Mouse (Mus musculus): ENCODE data around the gene Med24. TPM values are rescaled to one million over a fixed set of nuclear protein-coding genes. Genes with fewer than 3 reads are reported as not detected.

Gene Med24
- polyA plus RNA-seq, 1 experiment = 103 TPM

DNA sequence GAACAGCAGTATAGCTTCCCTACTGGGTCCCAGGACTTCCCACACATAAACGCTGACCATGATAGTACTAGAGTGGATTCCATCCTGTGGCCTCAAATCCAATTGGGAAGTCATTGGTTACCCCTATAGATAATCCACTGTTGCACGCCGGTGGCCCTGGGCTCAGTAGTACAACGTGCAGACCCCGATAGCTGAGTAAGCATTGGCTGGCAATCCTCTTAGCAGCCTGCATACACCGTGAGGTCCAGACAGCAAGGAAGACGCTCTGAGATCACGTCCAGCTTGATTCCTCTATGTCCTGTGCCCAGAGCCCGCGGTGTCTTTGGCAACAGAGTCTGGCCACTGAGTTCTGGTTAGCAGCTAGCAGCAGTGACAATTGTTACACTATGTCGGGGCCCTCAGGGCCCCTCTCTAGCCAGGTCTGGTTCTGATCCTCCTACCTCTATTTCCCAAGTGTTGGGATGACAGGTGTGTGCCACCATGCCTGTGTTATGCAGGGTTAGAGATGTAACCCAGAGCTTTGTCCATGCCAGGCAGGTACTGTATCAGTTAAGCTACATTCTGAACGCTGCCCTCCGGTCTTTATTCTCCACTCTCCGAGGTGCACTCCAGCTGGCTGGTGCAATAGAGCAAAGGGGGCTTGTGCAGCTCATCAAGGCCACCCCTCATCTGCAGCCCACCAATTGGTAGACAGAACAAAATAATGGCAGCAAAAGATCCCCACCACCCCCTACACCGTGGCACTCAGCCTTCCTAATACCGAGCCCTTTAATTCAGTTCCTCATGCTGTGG is 30.2 kb downstream of the Med24 start:
- TF ChIP-seq GATA1 (IDR thresholded peaks at IDR 0.05; ENCODE audit: low read length) = no peak

- TF ChIP-seq GATA1 (IDR thresholded peaks at IDR 0.05; ENCODE audit: low read length) = no peak
These were observed 32.0 kb downstream of the Med24 start for GRCm38 (mm10) chr11:98697225-98697624.

DNA sequence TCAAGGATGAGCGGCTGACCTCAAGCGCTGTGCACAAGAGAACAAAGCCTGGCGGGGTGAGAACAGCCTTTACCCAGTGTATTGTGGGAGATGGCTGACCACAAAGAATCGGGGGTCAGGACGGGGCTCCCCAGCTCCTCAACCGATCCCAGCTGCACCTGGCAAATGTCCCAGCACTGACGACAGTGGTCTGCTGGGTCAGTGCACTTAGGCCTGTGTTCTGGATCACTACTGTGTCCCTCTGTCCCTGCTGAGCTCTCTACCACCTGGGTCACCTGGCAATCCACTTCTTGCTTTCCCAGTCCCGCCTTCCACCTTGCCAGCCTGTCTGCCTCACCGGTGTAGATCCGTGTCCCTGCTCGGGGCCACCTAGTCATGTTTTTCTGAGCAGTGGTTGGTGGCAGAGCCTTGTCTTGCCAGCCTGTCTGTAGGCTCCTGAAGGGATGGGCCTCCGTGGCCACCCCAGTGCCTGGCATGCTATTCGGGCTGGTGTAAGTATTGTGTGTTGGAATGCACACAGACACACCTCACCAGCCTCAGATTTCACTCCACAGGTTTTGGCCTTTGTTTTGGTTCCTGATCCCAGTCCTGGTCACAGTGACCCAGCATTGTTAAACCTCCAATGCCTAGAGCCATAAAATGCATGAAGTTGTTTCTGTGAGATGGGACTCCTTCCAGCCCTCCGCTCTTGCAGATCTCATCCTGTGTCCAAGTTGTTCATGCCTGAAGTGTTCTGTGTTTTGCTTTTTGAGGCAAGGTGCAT is 32.6 kb downstream of the Med24 start:
- TF ChIP-seq GATA1 (IDR thresholded peaks at IDR 0.05; ENCODE audit: low read length) = no peak

GRCm38 (mm10) chr11:98695408-98695807 is 33.8 kb downstream of the Med24 start:
- TF ChIP-seq GATA1 (IDR thresholded peaks at IDR 0.05; ENCODE audit: low read length) = no peak

DNA sequence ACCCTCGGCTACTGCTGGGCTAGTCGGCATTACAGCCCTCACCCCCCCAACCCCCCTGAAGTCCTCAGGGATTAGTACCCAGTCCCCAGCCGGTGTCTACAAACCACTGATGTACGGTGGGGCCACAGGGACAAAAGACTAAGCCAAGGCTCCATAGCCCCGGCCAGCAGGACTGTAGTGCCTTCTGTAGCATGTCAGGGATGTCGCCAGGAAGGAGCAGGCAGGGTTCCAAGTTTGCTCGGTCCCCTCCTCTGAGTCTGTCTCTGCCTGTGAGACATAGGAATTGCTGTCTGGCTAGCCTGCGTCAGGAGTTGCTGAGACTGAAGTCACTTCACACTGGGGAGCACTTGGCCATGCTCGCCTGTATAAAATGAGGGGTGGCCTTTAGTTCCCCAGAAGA is 34.9 kb downstream of the Med24 start:
- no peak for TF ChIP-seq GATA1 (IDR thresholded peaks at IDR 0.05; ENCODE audit: low read length)

GRCm38 (mm10) chr11:98693746-98694145 is 35.5 kb downstream of the Med24 start:
- no peak for TF ChIP-seq GATA1 (IDR thresholded peaks at IDR 0.05; ENCODE audit: low read length)

DNA sequence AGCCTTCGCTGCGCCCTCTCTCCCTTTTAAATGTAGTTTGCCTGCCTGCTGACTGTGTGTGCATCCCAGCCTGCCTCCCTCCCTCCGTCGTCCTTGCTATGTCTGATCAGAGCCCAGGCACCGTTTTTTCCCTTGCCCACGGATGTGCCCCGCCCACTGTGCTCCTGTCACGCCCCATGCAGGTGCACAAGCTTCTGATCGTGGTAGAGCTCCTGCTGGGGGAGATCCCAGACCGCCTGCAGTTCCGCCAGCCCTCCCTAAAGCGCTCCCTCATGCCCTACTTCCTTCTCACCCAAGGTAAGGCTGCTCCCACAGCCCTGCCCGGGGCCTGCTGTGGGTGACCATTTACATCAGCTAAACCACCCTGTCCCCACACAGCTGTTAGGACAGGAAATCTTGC is 36.0 kb downstream of the Med24 start:
- no peak for TF ChIP-seq GATA1 (IDR thresholded peaks at IDR 0.05; ENCODE audit: low read length)

DNA sequence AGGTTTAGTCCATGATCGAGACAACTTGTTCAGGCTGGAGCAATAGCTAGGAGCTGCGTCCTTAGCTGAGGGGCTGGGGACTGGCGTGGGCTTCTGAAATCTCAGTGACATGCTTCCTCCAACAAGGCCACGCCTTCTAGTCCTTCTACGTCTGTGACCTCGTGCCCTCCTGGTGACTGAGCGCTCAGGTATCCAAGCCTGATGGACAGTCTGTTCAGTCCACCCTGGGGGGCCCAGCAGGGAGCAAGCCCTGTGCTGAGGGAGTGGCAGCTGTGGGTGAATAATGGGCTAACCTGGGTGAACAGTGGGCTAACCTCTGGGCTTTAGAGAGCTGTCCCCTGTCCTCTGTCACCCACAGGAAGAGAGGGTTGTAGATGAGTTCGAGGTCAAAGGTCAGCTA is 41.2 kb downstream of the Med24 start:
- no peak for TF ChIP-seq GATA1 (IDR thresholded peaks at IDR 0.05; ENCODE audit: low read length)

- TF ChIP-seq GATA1 (IDR thresholded peaks at IDR 0.05; ENCODE audit: low read length) = no peak
These were observed 42.3 kb downstream of the Med24 start for GRCm38 (mm10) chr11:98686976-98687375.

DNA sequence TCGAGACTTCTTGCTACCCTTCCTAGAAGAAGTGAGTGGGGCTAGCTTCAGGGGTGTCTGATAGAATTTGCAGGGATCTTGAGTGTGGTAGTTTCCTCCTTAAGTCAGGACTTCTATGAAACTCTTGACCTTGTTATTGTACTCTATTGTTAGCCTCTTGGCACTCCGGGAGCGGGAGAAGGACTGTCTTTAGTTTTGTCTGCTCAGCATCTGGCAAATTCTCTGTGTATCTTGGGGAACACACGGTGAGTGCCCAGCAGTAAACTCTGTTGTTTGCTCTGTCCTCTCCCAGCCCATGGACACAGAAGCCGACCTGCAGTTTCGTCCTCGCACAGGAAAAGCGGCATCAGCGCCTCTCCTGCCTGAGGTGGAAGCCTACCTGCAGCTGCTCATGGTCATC is 43.6 kb downstream of the Med24 start:
- TF ChIP-seq GATA1 (IDR thresholded peaks at IDR 0.05; ENCODE audit: low read length) = no peak

- TF ChIP-seq GATA1 (IDR thresholded peaks at IDR 0.05; ENCODE audit: low read length) = no peak
These were observed 46.4 kb downstream of the Med24 start for GRCm38 (mm10) chr11:98682811-98683210.

GRCm38 (mm10) chr11:98681786-98682745 is 47.2 kb downstream of the Med24 start, which contains the start of gene Psmd3:
Psmd3 (plus strand) TSS chr11:98682554.
- no peak for TF ChIP-seq GATA1 (IDR thresholded peaks at IDR 0.05; ENCODE audit: low read length)

GRCm38 (mm10) chr11:98681186-98681585 is 48.0 kb downstream of the Med24 start:
- no peak for TF ChIP-seq GATA1 (IDR thresholded peaks at IDR 0.05; ENCODE audit: low read length)

GRCm38 (mm10) chr11:98680023-98680422 is 49.2 kb downstream of the Med24 start:
- TF ChIP-seq GATA1 (IDR thresholded peaks at IDR 0.05; ENCODE audit: low read length) = no peak

DNA sequence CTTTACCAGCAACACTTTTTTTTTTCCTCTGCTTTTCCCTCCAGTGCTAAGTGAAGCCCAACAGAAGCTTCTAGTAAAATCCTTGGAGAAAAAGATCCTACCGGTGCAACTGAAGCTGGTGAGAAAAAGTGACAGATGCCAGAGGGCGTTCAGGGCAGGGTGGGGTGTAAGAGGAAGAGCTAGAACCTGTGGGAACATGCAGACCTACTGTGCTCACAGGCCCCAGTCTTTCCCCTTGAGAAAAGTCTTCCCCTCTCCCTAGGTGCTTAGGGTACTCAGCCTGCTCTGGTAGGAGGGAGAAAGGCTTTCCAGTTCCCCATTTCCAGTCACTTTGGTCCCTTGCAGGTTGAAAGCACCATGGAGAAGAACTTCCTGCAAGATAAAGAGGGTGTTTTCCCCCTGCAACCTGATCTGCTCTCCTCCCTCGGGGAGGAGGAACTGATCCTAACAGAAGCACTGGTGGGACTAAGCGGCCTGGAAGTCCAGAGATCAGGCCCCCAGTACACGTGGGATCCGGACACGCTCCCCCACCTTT is 53.3 kb downstream of the Med24 start:
- no peak for TF ChIP-seq GATA1 (IDR thresholded peaks at IDR 0.05; ENCODE audit: low read length)
